Mouse (Mus musculus) CD4-positive, CD25-positive, alpha-beta regulatory T cell, adult 9 weeks (primary cell): Measurements from ENCODE around the gene Whamm. TPM values are rescaled to one million over a fixed set of nuclear protein-coding genes. Genes with fewer than 3 reads are reported as not detected.

Experiments
- polyA plus RNA-seq: library from polyadenylated mRNA; unstranded; fragments of 100-300 nt; shearing (Covaris generic); gene quantifications from one replicate; pipeline ENCODE4 v1.2.1, GENCODE M21; 2017

The Whamm gene
- 2.6 TPM for polyA plus RNA-seq

GRCm38 (mm10) chr7:81571108-81571940 lies at the start of gene Whamm:
Gene Whamm (plus strand): TSS chr7:81571266.

DNA sequence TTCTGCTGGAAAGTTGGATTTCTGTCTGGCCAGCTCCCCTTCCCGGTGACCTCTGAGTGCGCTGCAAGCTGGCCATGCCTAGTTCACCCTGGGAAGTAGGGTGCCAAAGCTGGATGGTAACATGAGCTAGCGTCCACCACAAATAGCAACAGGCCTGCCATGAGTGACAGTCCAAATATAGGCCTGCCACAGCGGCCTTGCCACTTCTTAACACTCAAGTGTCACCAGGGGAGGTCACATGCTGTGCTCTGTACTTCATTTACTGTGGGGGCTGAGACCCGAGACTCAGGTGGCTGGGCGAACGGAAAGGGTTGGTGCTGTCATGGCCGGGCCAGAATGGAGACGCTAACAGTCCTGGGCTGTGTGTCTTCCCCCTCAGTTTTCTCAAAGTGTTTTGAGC lies 4.2 kb upstream of the Whamm start, which contains the start of gene Fsd2:
Gene Fsd2, minus strand, starts transcription at position 53 of the 400 bp plus-strand sequence.

Other genes with a start within 250 kb of the Whamm start
- 978 TPM for gene Rps17, start 226.0 kb upstream of the Whamm start, polyA plus RNA-seq
- gene Cpeb1, start 115.8 kb upstream of the Whamm start, polyA plus RNA-seq, result 0.36 TPM
- gene Ap3b2, start 77.3 kb upstream of the Whamm start, polyA plus RNA-seq, result not detected
- gene BC048679, start 73.0 kb upstream of the Whamm start, polyA plus RNA-seq, result not detected
- 6.8 TPM for gene Fsd2, start 4.3 kb upstream of the Whamm start, polyA plus RNA-seq
- gene Homer2, start 136.3 kb downstream of the Whamm start, polyA plus RNA-seq, result 0.06 TPM
- gene Ramac, start 191.7 kb downstream of the Whamm start, polyA plus RNA-seq, result 150 TPM
- 79.0 TPM for gene 3110040N11Rik, start 218.2 kb downstream of the Whamm start, polyA plus RNA-seq